Mouse (Mus musculus) olfactory bulb, adult 2 months (tissue): Measurements from ENCODE around the gene Mast4.
A peak's percentile ranks its signal among the peaks of the same experiment; 100 is the strongest.

Source experiments
- CTCF ChIP-seq: fragments of 200-500 bp; IDR thresholded peaks from 2 replicates; pipeline ENCODE4 v1.5.1; 2012; ENCODE audit warnings: low read depth, mild to moderate bottlenecking, low read length, moderate library complexity; ENCODE audit not compliant: insufficient read depth
- POLR2A ChIP-seq: fragments of 200-500 bp; IDR thresholded peaks from 2 replicates; pipeline ENCODE4 v1.6.1; 2012; ENCODE audit warnings: mild to moderate bottlenecking, low read depth, low read length, moderate library complexity; ENCODE audit not compliant: insufficient read depth

GRCm38 (mm10) chr13:103333601-103334391 lies 501 bp downstream of the Mast4 start:
- TF ChIP-seq CTCF (peak; percentile 30; the same call in 1 of the 2 replicates), POLR2A (no peak)
